Mouse (Mus musculus) left cerebral cortex, adult 8-10 months (tissue): Measurements from ENCODE around the gene Hmg20b. TPM values are rescaled to one million over a fixed set of nuclear protein-coding genes. Genes with fewer than 3 reads are reported as not detected.
A peak's percentile ranks its signal among the peaks of the same experiment; 100 is the strongest.

ENCODE experiments used
- DNase-seq, 2 experiments: peaks; one replicate each; pipeline ENCODE4 v3.0.0; 2022; ENCODE audit warnings: low spot score in 2 of 2
- total RNA-seq, 4 experiments: library from RNA; stranded (reverse); gene quantifications; 2 replicates each; pipeline ENCODE4 v1.2.4; 2022

Hmg20b gene
- total RNA-seq, 4 experiments from 2014 or later = 20.2 to 31.9 (median 27.2) TPM

- peak; percentile 98 to 100 for DNase-seq
These were observed 28.4 kb upstream of the Hmg20b start for GRCm38 (mm10) chr10:81378553-81379182.

DNA sequence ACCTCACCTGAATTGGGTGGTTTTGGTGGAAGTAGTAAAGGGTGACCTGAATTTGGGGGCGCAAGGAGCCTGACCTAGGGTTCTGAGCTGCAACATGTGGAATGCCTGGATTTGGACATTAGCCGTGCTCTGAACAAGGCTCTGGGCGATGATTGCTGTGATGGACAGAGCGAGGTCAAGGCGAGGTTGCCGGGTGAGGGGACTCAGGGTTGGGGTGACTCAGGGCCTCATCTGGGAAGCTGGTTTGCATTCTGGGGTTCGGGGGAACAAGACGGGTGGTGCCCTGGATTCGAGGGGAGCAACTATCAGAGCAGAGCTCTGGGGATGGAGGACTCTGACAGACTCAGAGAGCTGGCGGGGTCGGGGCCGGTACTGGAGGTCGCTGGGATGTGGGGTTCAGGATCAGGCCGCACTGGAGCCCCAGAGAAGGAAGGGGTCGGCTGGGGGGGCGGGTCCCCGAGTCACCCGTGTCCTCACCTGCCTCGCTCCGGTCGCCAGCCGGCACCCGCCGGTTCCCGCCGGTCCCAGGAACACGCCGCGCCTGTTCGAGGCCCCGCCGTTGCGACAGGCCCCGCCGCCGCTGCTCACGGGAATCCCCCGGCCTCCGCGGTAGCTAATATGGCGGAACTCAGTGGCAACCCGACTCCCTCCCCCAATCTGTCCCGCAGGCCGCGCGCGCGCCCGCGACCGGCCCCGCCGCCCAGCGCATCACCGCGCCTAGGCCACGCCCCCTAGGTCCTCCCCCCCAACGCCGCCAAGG is 27.7 kb upstream of the Hmg20b start, which contains the start of gene Fzr1:
Fzr1 (minus strand) TSS at position 724 of the 760 bp plus-strand sequence.
- DNase-seq = no peak

GRCm38 (mm10) chr10:81377362-81377664 is 27.0 kb upstream of the Hmg20b start:
- no peak for DNase-seq

DNA sequence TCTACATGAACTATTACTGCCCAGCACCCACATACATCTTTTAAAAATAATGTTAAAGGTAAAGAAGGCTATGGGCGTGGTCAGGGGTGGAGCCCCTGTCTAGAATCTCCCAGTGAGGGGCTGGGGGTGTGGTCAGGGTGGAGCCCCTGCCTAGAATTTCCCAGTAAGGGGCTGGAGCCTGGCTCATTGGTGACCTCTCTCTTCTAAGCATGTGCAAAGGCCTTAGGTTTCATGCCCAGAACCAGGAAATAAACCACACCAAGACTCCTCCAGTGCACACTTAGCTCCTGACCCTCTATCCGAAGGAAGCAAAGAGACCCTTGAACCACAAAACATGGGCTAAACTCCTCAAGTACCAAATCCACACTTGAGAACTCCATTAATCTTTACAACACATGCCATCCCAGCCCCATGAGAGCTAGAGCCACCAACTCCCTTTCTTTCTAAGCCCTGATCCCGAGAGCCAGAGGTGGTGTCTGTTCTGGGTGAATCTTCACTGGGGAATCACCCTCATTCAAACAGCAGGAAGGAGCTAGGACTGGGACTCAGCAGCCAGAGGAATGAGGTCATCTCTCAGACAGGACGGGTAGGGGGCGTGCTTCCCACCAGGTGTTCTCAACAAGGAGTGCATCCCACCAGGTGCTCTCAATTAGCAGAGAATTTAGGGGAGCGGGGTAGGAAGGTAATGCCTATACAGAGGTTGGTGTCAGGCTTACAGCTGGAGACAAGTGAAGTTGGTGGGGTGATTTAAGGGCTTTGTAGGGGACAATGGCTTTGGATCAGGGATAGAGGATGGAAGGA is 26.5 kb upstream of the Hmg20b start:
- no peak for DNase-seq

- no peak for DNase-seq
These were observed 25.0 kb upstream of the Hmg20b start for GRCm38 (mm10) chr10:81375322-81375721.

GRCm38 (mm10) chr10:81367207-81367495 is 16.9 kb upstream of the Hmg20b start:
- no peak for DNase-seq

- DNase-seq = no peak
These were observed 16.4 kb upstream of the Hmg20b start for GRCm38 (mm10) chr10:81366477-81367206.

DNA sequence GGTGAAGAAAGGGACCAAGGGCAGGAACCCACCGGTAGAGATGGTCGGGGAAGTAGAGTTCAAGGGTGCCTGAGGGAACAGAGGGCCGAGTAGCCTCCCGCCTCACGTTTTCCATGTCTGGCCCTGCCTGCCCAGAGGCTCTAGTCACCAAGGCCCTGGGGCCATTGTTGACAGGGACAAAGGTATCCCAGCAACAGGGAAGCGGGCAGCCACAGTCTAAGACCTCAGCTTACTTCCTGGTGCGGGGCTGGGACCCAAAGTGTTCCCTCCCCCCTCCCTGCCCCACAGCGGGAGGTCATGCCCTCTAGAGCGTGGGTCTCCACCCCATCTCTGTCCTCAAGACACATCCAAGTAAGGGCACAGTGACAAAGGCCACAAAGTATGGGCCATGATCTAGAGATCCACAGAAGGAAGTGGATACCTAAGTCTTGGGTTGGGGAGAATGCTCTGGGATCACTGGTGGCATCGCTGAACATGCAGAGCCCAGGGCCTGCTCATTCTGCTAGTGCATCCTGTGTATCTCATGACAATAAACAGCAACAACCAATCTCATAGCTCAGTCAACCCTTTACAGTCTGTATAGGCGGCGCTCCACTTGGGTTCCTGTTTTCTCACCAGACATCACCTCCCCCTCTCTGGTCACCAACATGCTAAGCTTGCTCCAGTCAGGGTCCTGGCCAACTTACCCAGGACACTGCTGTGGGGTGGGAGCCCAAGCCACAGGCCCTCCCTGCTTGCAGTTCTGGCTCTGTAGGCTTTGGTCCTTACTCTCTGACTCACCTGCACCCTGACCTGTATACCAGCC is 15.6 kb upstream of the Hmg20b start, which contains the start of gene 4930404N11Rik:
4930404N11Rik (minus strand) TSS at position 145 of the 805 bp plus-strand sequence.
- no peak for DNase-seq

DNA sequence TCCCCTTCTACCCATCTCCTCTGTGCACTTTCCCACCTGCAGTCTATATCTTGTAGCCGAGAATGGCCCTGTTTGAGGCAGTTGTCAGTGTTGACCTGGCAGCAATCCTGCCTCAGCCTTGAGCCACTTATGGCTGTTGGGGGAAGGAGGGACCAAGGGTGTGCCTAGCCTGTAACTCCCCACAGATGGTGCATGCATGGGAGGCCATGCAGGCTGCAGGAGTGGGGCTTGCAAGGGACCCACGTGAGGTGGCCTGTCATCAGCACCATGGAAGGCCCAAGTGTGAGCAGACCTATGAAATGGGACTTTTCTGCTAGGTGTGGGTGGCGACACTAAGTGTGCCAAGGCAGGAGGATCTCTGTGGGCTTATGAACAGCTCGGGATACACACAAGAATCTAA is 14.8 kb upstream of the Hmg20b start:
- peak in 1 of 2 experiments; percentile 67 for DNase-seq

DNA sequence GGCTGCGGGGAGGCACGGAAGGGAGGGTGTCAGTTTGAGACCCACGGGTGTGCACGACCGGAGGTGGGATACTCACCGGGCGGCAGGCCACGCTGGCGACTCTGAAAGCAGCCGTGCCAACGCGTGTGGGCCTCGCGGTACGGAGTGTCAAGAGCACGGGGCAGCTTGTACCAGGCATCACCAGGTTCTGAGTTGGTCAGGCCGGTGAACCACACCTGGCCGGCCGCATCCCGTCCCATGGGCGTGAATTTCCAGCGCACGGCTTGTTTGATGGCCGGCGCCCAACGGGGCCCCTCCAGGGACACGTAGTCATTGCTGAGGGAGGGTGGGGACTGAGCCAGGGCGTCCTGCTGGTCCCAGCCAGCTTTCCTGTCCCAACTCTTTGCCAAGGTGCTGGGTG is 14.4 kb upstream of the Hmg20b start:
- no peak for DNase-seq

GRCm38 (mm10) chr10:81363436-81364346 is 13.4 kb upstream of the Hmg20b start:
- DNase-seq = no peak

GRCm38 (mm10) chr10:81362336-81362949 is 12.2 kb upstream of the Hmg20b start:
- no peak for DNase-seq

- no peak for DNase-seq
These were observed 10.4 kb upstream of the Hmg20b start for GRCm38 (mm10) chr10:81360721-81361120.

GRCm38 (mm10) chr10:81358841-81359240 is 8.6 kb upstream of the Hmg20b start:
- DNase-seq = no peak

- DNase-seq = no peak
These were observed 7.9 kb upstream of the Hmg20b start for GRCm38 (mm10) chr10:81358209-81358608.

DNA sequence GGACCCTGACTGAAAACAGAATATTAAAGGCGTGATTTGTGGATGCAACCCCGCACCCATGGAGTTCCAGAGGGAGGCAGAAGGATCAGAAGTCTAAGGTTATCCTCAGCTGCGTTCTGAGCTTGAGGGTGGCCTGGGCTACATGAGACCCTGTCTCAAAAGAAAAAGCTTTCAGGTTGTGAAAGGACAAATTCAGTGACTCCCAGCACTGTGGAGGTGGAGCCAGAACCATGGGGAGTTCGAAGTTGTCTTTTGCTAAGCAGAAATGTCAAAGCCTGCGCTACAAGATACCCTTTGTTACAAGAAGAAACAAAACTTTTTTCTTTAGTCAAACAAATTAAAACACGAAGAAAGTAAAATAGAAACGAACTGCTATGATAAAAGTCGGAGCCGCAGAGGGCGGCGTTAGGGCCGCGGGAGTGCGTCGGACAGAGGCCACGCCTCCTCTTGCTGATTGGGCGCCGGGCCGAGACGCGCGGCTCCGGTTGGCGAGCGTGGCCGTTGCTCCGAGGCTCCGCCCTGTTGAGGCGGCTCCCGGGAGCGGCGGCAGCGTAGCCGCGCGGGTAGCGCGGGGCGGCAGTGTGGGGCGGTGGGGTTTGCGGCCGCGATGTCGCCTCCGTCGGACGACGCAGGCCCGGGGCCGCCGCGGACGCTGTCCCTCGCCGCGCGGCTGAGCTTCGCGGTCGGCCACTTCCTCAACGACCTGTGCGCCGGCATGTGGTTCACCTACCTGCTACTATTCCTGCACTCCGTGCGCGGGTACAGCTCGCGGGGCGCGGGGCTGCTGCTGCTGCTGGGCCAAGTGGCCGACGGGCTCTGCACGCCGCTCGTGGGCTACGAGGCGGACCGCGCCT is 6.9 kb upstream of the Hmg20b start, which contains the start of gene Mfsd12:
Mfsd12 (plus strand) TSS at position 501 of the 854 bp plus-strand sequence.
- peak; percentile 75 to 81 for DNase-seq

DNA sequence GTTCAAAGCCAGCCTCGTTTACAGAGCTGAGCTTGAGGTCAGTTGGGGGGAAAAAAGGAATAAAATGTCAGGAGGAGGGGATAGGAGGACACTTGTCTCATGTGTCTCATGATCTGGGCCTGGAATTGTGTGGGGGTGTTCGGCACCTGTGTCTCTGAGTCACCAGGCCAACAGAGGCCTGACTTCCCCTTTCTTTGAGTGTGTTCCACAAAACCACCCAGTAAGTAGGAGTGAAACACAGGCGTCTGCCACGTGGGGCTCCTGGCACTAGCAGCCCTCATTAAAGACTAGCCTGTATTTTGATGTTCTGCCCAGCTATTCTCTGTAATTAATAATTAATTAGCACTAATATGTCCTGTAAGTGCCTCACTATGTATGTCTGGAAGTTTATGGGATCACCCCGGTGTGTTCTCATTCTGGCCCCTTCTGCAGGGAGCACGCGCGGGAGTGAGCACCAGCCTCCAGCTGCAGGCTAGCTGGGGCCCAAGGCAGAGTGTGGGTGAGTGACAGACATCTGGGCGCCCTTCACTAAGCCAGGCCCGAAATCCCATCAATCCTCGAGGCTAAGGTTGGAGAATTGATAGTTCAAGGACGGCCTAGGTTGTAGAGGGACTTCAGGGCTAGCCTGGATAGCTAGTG is 6.2 kb upstream of the Hmg20b start:
- no peak for DNase-seq

- DNase-seq = no peak
These were observed 5.3 kb upstream of the Hmg20b start for GRCm38 (mm10) chr10:81355533-81355932.
